Mouse (Mus musculus) kidney, embryonic 14.5 days (tissue): ENCODE measurements around the gene Reln. TPM values are rescaled to one million over a fixed set of nuclear protein-coding genes. Genes with fewer than 3 reads are reported as not detected.

Experiments used
- ATAC-seq: fragments of 200-750 bp; cut with Nextera tagmentation; 2 replicates; pipeline ENCODE4 v1.8.0; 2017; ENCODE audit warnings: moderate number of reproducible peaks, mild to moderate bottlenecking, moderate TSS enrichment, moderate library complexity; ENCODE audit not compliant: low FRiP score, low TSS enrichment
- H3K27ac ChIP-seq: fragments of 300-500 bp; sonication (generic); 2 replicates; pipeline ENCODE4 v1.5.1; 2014; ENCODE audit warnings: low read depth, mild to moderate bottlenecking, low read length, moderate library complexity, mixed read lengths
- H3K27me3 ChIP-seq: fragments of 300-500 bp; sonication (generic); 2 replicates; pipeline ENCODE4 v1.6.1; 2014; ENCODE audit warnings: mild to moderate bottlenecking, low read length; ENCODE audit not compliant: control insufficient read depth, insufficient read depth
- H3K36me3 ChIP-seq: fragments of 300-500 bp; sonication (generic); 2 replicates; pipeline ENCODE4 v1.6.1; 2014; ENCODE audit warnings: low read length, mixed read lengths; ENCODE audit not compliant: control insufficient read depth, insufficient read depth
- H3K4me1 ChIP-seq: fragments of 300-500 bp; sonication (generic); 2 replicates; pipeline ENCODE4 v1.6.1; 2014; ENCODE audit warnings: low read length, mixed read lengths; ENCODE audit not compliant: control insufficient read depth, insufficient read depth
- H3K4me2 ChIP-seq: fragments of 300-500 bp; sonication (generic); replicated peaks from 2 replicates; pipeline ENCODE4 v1.6.1; 2014; ENCODE audit warnings: low read depth, mild to moderate bottlenecking, low read length
- H3K4me3 ChIP-seq: fragments of 300-500 bp; sonication (generic); 2 replicates; pipeline ENCODE4 v1.5.1; 2014; ENCODE audit warnings: mild to moderate bottlenecking, low read length
- H3K9ac ChIP-seq: fragments of 300-500 bp; sonication (generic); 2 replicates; pipeline ENCODE4 v1.6.1; 2014; ENCODE audit warnings: low read depth, mild to moderate bottlenecking, low read length, moderate library complexity
- H3K9me3 ChIP-seq: fragments of 300-500 bp; sonication (generic); 2 replicates; pipeline ENCODE4 v1.6.1; 2016; ENCODE audit warnings: low read length; ENCODE audit not compliant: control insufficient read depth
- WGBS: fragments of 180-500 bp; shearing (Covaris S2); extraction: QIAGEN DNeasy Blood & Tissue Kit; methylation state at CpG from one replicate; pipeline ENCODE4 v1.1.7; 2014; 5-methylcytosine and 5-hydroxymethylcytosine counted together
- polyA plus RNA-seq: library from polyadenylated mRNA; unstranded; fragments of >200 nt; fragmentation: Nextera tagmentation; extraction: Ambion mirVana; gene quantifications from 2 replicates; pipeline ENCODE4 v1.2.1, GENCODE M21; 2014

The Reln gene
- polyA plus RNA-seq, 1 experiment from 2014 or later, result 16.7 TPM

DNA sequence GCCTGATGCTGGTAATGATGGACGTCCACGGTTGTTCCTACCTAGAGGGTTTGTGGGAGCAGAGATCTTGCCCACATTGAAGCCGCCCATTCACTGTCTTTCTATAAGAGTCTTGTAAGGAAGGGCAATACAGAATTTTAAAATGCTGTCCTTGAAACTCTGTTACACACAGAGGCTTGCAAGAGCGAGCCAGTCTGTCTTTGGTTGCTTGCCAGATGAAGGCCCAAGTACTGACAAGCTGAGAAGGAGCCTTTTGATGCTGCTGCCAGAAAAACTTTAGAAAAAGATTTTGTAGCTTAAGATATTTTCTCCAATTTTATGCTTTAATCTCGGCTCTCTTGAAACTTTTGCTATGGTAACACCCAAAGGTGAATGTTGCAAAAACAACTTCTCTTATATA lies 356.8 kb downstream of the Reln start:
- Histone ChIP-seq H3K9ac (no peak overlapping the region), H3K36me3 (no peaks in the 10 kb centered on the region), H3K4me1 (no peaks in the 10 kb centered on the region), H3K9me3 (peaks cover 6% of the 10 kb centered on the region; the same call in 1 of the 2 replicates), H3K27me3 (no peaks in the 10 kb centered on the region), H3K4me3 (no peak overlapping the region), H3K4me2 (no peak overlapping the region), H3K27ac (no peak overlapping the region)
- ATAC-seq, result no peak
- WGBS, result 88% methylated on average over 5 of the region's 5 CpGs

DNA sequence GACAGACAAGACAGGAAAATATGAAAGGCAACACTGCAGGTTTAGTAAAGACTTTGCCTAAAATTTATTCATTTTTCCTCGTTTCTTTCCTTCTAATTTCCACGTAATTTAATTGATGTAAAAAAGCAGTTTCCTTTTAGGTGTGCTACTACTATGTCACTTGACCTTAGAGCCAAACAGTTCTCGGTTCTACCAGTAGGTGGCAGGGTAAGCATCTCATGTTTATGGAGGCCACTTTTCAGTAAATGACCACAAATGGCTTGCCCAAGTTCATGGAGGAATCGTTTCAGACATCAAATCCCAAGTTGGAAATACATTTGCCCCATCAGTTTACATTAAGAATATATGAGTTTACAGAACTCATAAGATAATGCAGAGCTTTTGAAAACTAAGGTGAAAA lies 358.2 kb downstream of the Reln start:
- 67% methylated on average over 4 of the region's 4 CpGs for WGBS
- Histone ChIP-seq H3K27me3 (no peaks in the 10 kb centered on the region), H3K4me2 (no peak overlapping the region)

DNA sequence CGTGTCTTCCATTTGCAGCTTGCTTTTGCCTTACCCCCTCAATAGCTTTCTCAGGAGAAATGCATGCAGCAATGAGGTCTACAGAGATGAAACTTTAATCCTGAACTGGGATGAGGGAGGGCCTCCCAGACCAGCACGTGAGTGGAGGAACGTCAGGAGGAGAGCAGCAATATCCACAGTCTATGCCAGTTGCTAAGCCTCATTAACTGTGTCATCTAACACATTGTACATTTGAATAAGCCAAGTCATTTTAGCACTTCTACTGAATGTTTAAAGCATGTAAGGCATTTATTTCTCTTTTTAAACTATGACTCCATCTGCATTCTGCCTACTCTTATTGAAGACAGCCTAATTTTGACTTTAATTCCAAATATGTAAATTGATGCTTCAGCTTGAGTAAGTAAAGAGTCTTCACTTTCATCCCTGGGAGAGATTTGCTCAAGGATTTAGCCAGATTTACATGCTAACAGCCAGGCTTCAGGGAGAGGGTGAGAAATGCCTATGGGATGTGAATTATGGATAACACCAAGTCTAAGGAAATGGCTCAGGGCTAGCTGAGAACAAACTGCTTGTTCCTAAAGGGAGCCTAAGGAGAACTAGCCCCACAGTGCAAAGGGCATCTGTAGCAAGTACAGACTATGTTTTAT lies 361.4 kb downstream of the Reln start:
- Histone ChIP-seq H3K9ac (no peak overlapping the region), H3K4me3 (no peak overlapping the region), H3K27me3 (no peaks in the 10 kb centered on the region), H3K36me3 (no peaks in the 10 kb centered on the region), H3K9me3 (no peaks in the 10 kb centered on the region), H3K4me2 (no peak overlapping the region), H3K4me1 (no peaks in the 10 kb centered on the region), H3K27ac (no peak overlapping the region)
- no peak for ATAC-seq
- 58% methylated on average over 3 of the region's 3 CpGs for WGBS

More for the DNA sequence above, 358.2 kb downstream of the Reln start:
- no peak overlapping the region for H3K4me3 ChIP-seq
- no peak for ATAC-seq
- H3K4me1 ChIP-seq, result no peaks in the 10 kb centered on the region
- H3K9me3 ChIP-seq, result peaks cover 6% of the 10 kb centered on the region; the same call in 1 of the 2 replicates
- no peak overlapping the region for H3K27ac ChIP-seq
- H3K36me3 ChIP-seq, result no peaks in the 10 kb centered on the region
- H3K9ac ChIP-seq, result no peak overlapping the region

DNA sequence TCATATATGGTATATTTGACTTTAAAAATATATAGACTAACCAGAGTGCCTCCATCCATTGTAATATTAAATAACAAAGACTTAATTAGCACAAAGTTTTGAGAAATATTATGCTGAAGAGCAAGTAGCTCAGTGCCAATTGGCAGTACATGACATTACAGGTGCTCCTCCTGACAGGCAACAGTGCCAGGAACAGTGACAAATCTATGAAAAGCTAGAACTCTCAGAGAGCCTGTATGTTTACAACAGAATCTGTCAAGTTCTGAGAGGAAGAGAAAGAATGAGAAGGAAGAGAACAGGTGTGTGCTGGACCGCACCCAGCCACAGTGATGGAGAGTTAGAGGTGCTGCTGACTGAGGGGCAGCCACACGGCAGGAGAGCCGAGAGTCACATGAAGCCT lies 363.3 kb downstream of the Reln start:
- Histone ChIP-seq H3K27ac (no peak overlapping the region), H3K4me2 (no peak overlapping the region), H3K27me3 (no peaks in the 10 kb centered on the region), H3K9ac (no peak overlapping the region), H3K4me1 (no peaks in the 10 kb centered on the region), H3K9me3 (no peaks in the 10 kb centered on the region), H3K36me3 (no peaks in the 10 kb centered on the region), H3K4me3 (no peak overlapping the region)
- WGBS, result 85% methylated on average over 3 of the region's 3 CpGs
- ATAC-seq, result no peak

DNA sequence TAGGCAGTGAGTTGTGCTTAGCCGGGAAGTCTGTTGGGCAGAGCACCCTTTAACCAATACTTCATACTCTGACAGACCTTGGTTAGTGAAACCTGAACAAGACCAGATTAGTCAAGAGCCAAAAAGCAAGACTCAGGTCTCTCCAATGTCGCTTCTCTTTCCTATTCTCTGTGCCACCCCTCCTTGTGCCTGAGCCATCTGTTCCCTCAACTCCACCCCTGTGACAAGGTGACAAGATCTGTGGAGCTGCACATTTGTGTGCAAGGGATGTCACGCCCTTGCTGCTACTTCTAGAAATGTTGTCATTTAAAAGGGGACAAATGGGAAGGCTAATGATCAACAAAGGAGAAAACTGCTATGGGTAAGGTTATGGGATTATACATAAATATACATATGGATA lies 364.0 kb downstream of the Reln start:
- ATAC-seq, result no peak
- Histone ChIP-seq H3K4me1 (no peaks in the 10 kb centered on the region), H3K36me3 (no peaks in the 10 kb centered on the region), H3K27me3 (no peaks in the 10 kb centered on the region), H3K9ac (no peak overlapping the region), H3K27ac (no peak overlapping the region), H3K4me3 (no peak overlapping the region), H3K4me2 (no peak overlapping the region), H3K9me3 (no peaks in the 10 kb centered on the region)
- 50% methylated on average over 3 of the region's 3 CpGs for WGBS

DNA sequence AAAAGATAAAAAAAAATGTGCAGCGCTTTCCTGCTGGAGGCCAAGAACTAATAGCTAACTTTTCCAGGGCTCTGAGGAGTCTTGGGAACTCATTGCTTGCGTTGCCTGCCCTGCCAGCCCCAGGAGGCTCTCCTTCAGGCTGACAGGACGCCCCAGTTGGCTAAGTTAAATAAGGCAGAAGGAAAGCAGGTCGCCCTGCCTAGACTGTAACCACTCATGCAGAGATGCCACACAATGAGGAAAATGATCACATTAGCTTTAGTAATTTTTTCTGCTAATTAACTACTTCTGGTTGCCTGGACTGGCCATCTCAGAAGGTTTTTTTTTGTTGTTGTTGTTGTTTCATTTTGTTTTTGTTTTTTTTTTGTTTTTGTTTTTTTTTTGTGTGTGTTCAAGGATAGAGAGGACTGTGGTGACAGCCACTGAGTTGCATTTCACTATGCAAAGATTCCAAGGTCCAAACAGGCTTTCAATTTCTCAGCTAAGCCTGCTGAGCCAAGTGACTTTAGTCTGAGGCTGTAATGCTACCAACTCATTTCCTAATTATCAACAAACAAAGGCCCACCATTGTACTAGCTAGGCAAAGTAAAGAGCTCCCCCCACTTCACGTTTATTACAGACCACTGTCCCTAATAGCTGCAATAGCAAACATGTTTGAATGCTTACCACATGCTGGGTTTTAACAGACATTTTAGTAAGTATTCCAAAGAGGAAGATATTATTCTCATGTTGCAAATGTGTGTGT lies 371.1 kb downstream of the Reln start:
- no peaks in the 10 kb centered on the region for H3K27me3 ChIP-seq
- H3K4me3 ChIP-seq, result no peak overlapping the region
- H3K4me2 ChIP-seq, result no peak overlapping the region
- H3K9me3 ChIP-seq, result no peaks in the 10 kb centered on the region
- no peak overlapping the region for H3K9ac ChIP-seq
- H3K36me3 ChIP-seq, result no peaks in the 10 kb centered on the region
- 33% methylated on average over 5 of the region's 5 CpGs for WGBS
- ATAC-seq, result no peak
- no peaks in the 10 kb centered on the region for H3K4me1 ChIP-seq
- no peak overlapping the region for H3K27ac ChIP-seq

DNA sequence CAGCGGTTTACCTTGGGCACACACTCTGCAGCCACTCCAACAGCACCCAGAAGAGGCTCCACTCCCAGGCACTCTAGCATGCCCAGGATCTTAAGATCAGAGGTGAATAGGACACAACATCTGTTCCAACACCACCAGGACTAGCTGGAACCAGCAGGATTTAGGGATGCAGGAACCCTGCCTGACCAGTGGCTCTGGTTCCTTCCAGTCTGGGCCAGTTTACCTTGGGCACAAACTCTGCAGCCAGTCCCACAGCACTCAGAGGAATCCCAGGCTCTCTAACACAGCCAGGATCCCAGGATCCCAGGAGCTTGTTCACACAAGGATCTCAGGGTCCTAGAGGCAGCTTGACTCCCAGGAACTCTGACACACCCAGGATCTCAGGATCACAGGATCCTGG lies 382.7 kb downstream of the Reln start:
- Histone ChIP-seq H3K9ac (no peak overlapping the region), H3K4me2 (no peak overlapping the region), H3K36me3 (no peaks in the 10 kb centered on the region), H3K27me3 (no peaks in the 10 kb centered on the region), H3K4me3 (no peak overlapping the region), H3K27ac (no peak overlapping the region), H3K9me3 (no peaks in the 10 kb centered on the region), H3K4me1 (no peaks in the 10 kb centered on the region)
- 100% methylated on average over 1 of the region's 1 CpGs for WGBS
- no peak for ATAC-seq

DNA sequence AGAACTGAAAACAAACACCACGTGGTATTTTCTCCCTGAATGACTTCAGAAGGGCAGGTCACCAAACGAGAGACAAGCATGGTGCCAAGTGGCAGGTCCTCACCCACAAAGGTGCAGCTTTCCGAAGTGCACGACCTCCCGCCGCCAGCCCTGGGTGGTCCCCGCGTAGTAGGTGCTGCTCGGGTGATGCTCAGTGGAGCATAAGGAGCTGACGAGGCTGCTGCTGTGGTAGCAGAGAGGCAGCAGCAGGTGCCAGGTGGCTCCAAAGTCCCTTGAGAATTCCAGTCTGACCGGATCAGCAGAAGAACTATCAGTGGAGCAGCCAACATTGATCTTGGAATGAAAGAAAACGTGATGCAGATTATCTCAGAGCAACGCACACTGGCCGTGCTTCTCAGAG lies 384.4 kb downstream of the Reln start:
- no peaks in the 10 kb centered on the region for H3K27me3 ChIP-seq
- peak; percentile 68; the same call in 1 of the 2 replicates for ATAC-seq
- H3K27ac ChIP-seq, result no peak overlapping the region
- no peaks in the 10 kb centered on the region for H3K4me1 ChIP-seq
- H3K36me3 ChIP-seq, result no peaks in the 10 kb centered on the region
- no peak overlapping the region for H3K9ac ChIP-seq
- WGBS, result 51% methylated on average over 14 of the region's 14 CpGs
- H3K4me3 ChIP-seq, result no peak overlapping the region
- H3K4me2 ChIP-seq, result no peak overlapping the region
- H3K9me3 ChIP-seq, result no peaks in the 10 kb centered on the region

DNA sequence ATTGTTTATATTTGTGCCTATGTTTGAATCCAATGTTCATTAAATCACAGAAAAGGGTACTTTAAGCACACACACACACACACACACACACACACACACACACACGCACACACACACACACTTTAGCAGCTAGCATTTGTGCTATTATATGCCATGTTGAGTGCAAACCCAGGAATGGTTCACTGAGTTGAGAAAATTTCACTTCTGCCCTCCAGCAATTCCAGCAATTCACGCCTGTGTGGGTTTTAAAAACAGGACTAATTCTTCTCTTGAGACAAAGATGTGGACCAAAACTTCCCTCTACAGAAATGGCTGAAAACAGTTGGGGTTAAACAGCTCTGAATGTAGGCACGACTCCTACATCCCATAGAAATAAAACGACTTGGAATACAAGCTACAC lies 386.9 kb downstream of the Reln start:
- no peaks in the 10 kb centered on the region for H3K27me3 ChIP-seq
- no peaks in the 10 kb centered on the region for H3K4me1 ChIP-seq
- no peak overlapping the region for H3K4me3 ChIP-seq
- ATAC-seq, result no peak
- no peak overlapping the region for H3K9ac ChIP-seq
- H3K4me2 ChIP-seq, result no peak overlapping the region
- no peaks in the 10 kb centered on the region for H3K9me3 ChIP-seq
- H3K27ac ChIP-seq, result no peak overlapping the region
- WGBS, result 66% methylated on average over 4 of the region's 4 CpGs
- H3K36me3 ChIP-seq, result no peaks in the 10 kb centered on the region
